28 mouse cellular contexts compared by ENCODE assay signal in the genomic region with DNA sequence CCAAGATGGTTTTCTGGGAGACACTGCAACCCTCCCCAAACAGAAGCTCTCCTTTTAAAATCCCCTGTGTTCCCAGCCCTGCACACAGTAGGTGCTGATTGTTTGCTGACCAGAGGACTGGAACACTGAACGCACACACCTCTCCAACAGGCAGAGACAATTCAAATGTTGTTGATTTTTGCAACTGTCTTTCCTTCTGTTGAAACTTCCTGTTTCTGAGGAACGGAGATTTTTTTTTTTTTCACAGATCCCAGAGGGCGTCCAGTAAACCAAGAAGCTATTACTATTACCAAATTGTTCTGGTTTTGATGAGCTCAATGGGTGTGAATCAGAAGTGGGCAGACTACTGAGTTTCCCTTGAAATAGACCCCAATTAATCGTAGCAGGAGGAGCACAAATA. TPM values are rescaled to one million over a fixed set of nuclear protein-coding genes. Genes with fewer than 3 reads are reported as not detected.
DNase-seq lines count a peak whose midpoint lies in the region; ATAC-seq and TF ChIP-seq lines count a peak whose summit lies in the region.
"Had no signal": no experiment of that assay in that cellular context is flagged by ENCODE, and none has a peak within 500 bp of the region (broad histone marks: within the 10 kb centered on the region; RNA-seq: fewer than 3 reads in every experiment).

No protein-coding gene starts in this region.

- H3K36me3 ChIP-seq in lung, postnatal 0 days (ENCODE audit: insufficient read depth, low read length): no peaks in the 10 kb centered on the region
- no peaks in the 10 kb centered on the region for H3K36me3 ChIP-seq in CH12.LX (replicated peaks in 1 of 2; ENCODE audit: control insufficient read depth in 1 of 2, insufficient read depth in 1 of 2, low read length in 1 of 2)
- no peaks in the 10 kb centered on the region for H3K36me3 ChIP-seq in macrophage (ENCODE audit: inconsistent target)
- H3K36me3 ChIP-seq in limb, embryonic 10.5 days: no peaks in the 10 kb centered on the region
- H3K36me3 ChIP-seq: forebrain, embryonic 10.5 days; G1E; heart, embryonic 10.5 days; heart, embryonic 13.5 days; hindbrain, embryonic 10.5 days; hindbrain, embryonic 13.5 days had no signal

- no peak for TF ChIP-seq RAD21 in CH12.LX (IDR thresholded peaks at IDR 0.05; ENCODE audit: low read depth, low read length)

- no peak overlapping the region for H3K4me2 ChIP-seq in lung, postnatal 0 days (replicated peaks; ENCODE audit: low read depth, low read length)
- H3K4me2 ChIP-seq in CH12.LX (ENCODE audit: insufficient read depth, low read depth, poor library complexity, severe bottlenecking): no peak overlapping the region
- H3K4me2 ChIP-seq: forebrain, embryonic 13.5 days; heart, embryonic 13.5 days; hindbrain, embryonic 13.5 days had no signal

- no peak overlapping the region for H3K4me3 ChIP-seq in lung, postnatal 0 days (ENCODE audit: low read depth, low read length)
- H3K4me3 ChIP-seq in CH12.LX (replicated peaks in 1 of 3; ENCODE audit: low read depth in 2 of 3, low read length in 2 of 3, poor library complexity in 1 of 3) (no peak overlapping the region), macrophage (ENCODE audit: inconsistent target) (no peak overlapping the region)
- no peak overlapping the region for H3K4me3 ChIP-seq in limb, embryonic 10.5 days
- H3K4me3 ChIP-seq: forebrain, embryonic 10.5 days; forebrain, embryonic 13.5 days; heart, embryonic 10.5 days; heart, embryonic 13.5 days; hindbrain, embryonic 10.5 days; hindbrain, embryonic 13.5 days had no signal

- peaks cover 5% of the 10 kb centered on the region; the same call in 1 of the 2 replicates for H3K4me1 ChIP-seq in lung, postnatal 0 days (ENCODE audit: insufficient read depth, low read depth, low read length)
- peaks cover 6 to 40% of the 10 kb centered on the region in 2 experiments for H3K4me1 ChIP-seq in CH12.LX (ENCODE audit: control insufficient read depth in 1 of 2, insufficient read depth in 2 of 2)
- peaks cover 6% of the 10 kb centered on the region; the same call in 1 of the 2 replicates for H3K4me1 ChIP-seq in limb, embryonic 10.5 days
- H3K4me1 ChIP-seq: forebrain, embryonic 13.5 days; hindbrain, embryonic 13.5 days had no signal

- H3K9ac ChIP-seq in lung, postnatal 0 days (replicated peaks; ENCODE audit: low read depth): no peak overlapping the region
- H3K9ac ChIP-seq in CH12.LX (ENCODE audit: insufficient read depth, low read depth): no peak overlapping the region
- H3K9ac ChIP-seq: forebrain, embryonic 13.5 days; heart, embryonic 13.5 days; hindbrain, embryonic 13.5 days had no signal

- dilution Hi-C loops in CH12.LX (cut with MboI; ENCODE audit: extremely low pct_ligation_motif_present, extremely low pct_unique_long_range_greater_than_20kb, low sequenced_read_pairs): no loop called here

- no peak for TF ChIP-seq CTCF in lung, postnatal 0 days (IDR thresholded peaks at IDR 0.05)
- no peak for TF ChIP-seq CTCF in CH12.LX (conservative IDR thresholded peaks at IDR 0.05 in 1 of 2, IDR thresholded peaks at IDR 0.05 in 1 of 2; ENCODE audit: low read depth in 2 of 2, low read length in 2 of 2)

- H3K9me3 ChIP-seq in lung, postnatal 0 days (ENCODE audit: low read length): no peaks in the 10 kb centered on the region
- no peaks in the 10 kb centered on the region for H3K9me3 ChIP-seq in CH12.LX (replicated peaks; ENCODE audit: low read length)
- H3K9me3 ChIP-seq in limb, embryonic 10.5 days (replicated peaks): no peaks in the 10 kb centered on the region
- H3K9me3 ChIP-seq: forebrain, embryonic 10.5 days; forebrain, embryonic 13.5 days; G1E; heart, embryonic 10.5 days; heart, embryonic 13.5 days; hindbrain, embryonic 10.5 days; hindbrain, embryonic 13.5 days had no signal

- no peak for ATAC-seq in lung, postnatal 0 days
- ATAC-seq in inflammation-experienced regulatory T-cells, adult 6 months: no peak
- ATAC-seq: activated CD4-positive, CD25-positive, alpha-beta regulatory T cell, adult 4 months; forebrain, embryonic 13.5 days; forebrain, embryonic 16.5 days; hindbrain, embryonic 16.5 days; intestine, embryonic 16.5 days had no signal

- TF ChIP-seq POLR2A in CH12.LX (IDR thresholded peaks at IDR 0.05; ENCODE audit: low read depth, low read length): no peak

- no peak overlapping the region for H3K27ac ChIP-seq in lung, postnatal 0 days (ENCODE audit: low read length)
- H3K27ac ChIP-seq in CH12.LX (ENCODE audit: insufficient read depth, low read depth): no peak overlapping the region
- H3K27ac ChIP-seq in macrophage: peak overlapping the region; percentile 74
- no peak overlapping the region for H3K27ac ChIP-seq in limb, embryonic 10.5 days
- H3K27ac ChIP-seq: forebrain, embryonic 10.5 days; forebrain, embryonic 13.5 days; heart, embryonic 10.5 days; heart, embryonic 13.5 days; hindbrain, embryonic 10.5 days; hindbrain, embryonic 13.5 days had no signal

- peak; percentile 61 for DNase-seq in lung, postnatal 0 days (ENCODE audit: low spot score)
- no peak for DNase-seq in lung, adult 18-20 months
- no peak for DNase-seq in CH12.LX (ENCODE audit: extremely low read depth)
- DNase-seq in adipocyte (ENCODE audit: low spot score): peak; percentile 25
- no peak for DNase-seq in limb, embryonic 10.5 days (ENCODE audit: low spot score)
- DNase-seq in testis, postnatal 14 days (ENCODE audit: low spot score): no peak
- DNase-seq: adrenal gland, postnatal 10 days; adrenal gland, postnatal 36 days; cerebellum, adult 11 months; cerebellum, adult 2 months; cerebellum, adult 9-11 months; gastrocnemius, postnatal 10 days; gastrocnemius, postnatal 36 days; heart, postnatal 36 days had no signal

- H3K79me2 ChIP-seq in CH12.LX (replicated peaks; ENCODE audit: control insufficient read depth, extremely low read depth, insufficient read depth, poor library complexity, severe bottlenecking) (no peaks in the 10 kb centered on the region), macrophage (ENCODE audit: inconsistent target) (no peaks in the 10 kb centered on the region)

- TF ChIP-seq EP300 in lung, postnatal 0 days (IDR thresholded peaks at IDR 0.05): no peak
- no peak for TF ChIP-seq EP300 in CH12.LX (IDR thresholded peaks at IDR 0.05; ENCODE audit: low read length)

- H3K27me3 ChIP-seq in lung, postnatal 0 days (replicated peaks; ENCODE audit: insufficient read depth, low read length): no peaks in the 10 kb centered on the region
- H3K27me3 ChIP-seq in CH12.LX (replicated peaks): no peaks in the 10 kb centered on the region
- no peaks in the 10 kb centered on the region for H3K27me3 ChIP-seq in limb, embryonic 10.5 days (ENCODE audit: low read depth, poor library complexity, severe bottlenecking)
- H3K27me3 ChIP-seq: forebrain, embryonic 13.5 days; heart, embryonic 13.5 days; hindbrain, embryonic 13.5 days had no signal

- 50% methylated on average over 4 of the region's 4 CpGs for WGBS in lung, postnatal 0 days
- WGBS in macrophage (ENCODE audit: missing documents): 9% methylated on average over 4 of the region's 4 CpGs
- 80% methylated on average over 4 of the region's 4 CpGs for WGBS in limb, embryonic 10.5 days

- in situ Hi-C loops in CH12.LX (cut with MboI; ENCODE audit: low pct_ligation_motif_present, low pct_unique_long_range_greater_than_20kb, low sequenced_read_pairs): loop anchor here (10.0 kb wide), 2 partner anchors 599 to 629 kb away; partner anchors contain the start of gene Mrpl33

TF ChIP-seq in CH12.LX, 34 proteins besides CTCF, POLR2A, EP300 and RAD21:
- peak; percentile 71 for TF ChIP-seq ZNF384 (IDR thresholded peaks at IDR 0.05; ENCODE audit: low read depth, low read length)
- no peak for TF ChIP-seq MYC (IDR thresholded peaks at IDR 0.05; ENCODE audit: low read depth, low read length)
- TF ChIP-seq CHD2 (IDR thresholded peaks at IDR 0.05; ENCODE audit: low read length): no peak
- TF ChIP-seq ZC3H11A (IDR thresholded peaks at IDR 0.05; ENCODE audit: low read depth, low read length): no peak
- no peak for TF ChIP-seq SMC3 (IDR thresholded peaks at IDR 0.05; ENCODE audit: low read depth, low read length)
- no peak for TF ChIP-seq MEF2A (IDR thresholded peaks at IDR 0.05; ENCODE audit: borderline replicate concordance, low read depth, low read length)

RNA-seq across cellular contexts. Expression of gene Plb1, which starts 38.3 kb away (rescaled TPM):
- 16.6 and 17.1 TPM in 2 replicates for polyA plus RNA-seq in lung, postnatal 0 days (2015; fragmentation: Nextera tagmentation; extraction: Ambion mirVana)
- 0.42 and 0.51 TPM in 2 replicates for total RNA-seq in CH12.LX (2012; rRNA removed)
- 0.66 and 0.85 TPM in 2 replicates for total RNA-seq in CH12.LX (2014; rRNA removed)
- 1.4 and 2.3 TPM in 2 replicates for polyA plus RNA-seq in CH12.LX (2012; ENCODE audit: insufficient read length, low read depth)
- under 1 TPM in 8 of 26 experiments, not detected in 18; 0.16 to 0.55 (median 0.21) TPM for total RNA-seq in macrophage (2018; cell fraction: chromatin; rRNA removed)
- total RNA-seq in macrophage (2018; cell fraction: cytosol; rRNA removed): under 1 TPM in 18 of 26 experiments, not detected in 8; 0.03 to 0.40 (median 0.17) TPM
- under 1 TPM in 4 of 26 experiments, not detected in 22; 0.10 to 0.59 (median 0.32) TPM for total RNA-seq in macrophage (2018; cell fraction: nucleus; rRNA removed)
- 0.11 to 0.48 TPM in 2 of 3 replicates, not detected in the other for polyA plus RNA-seq in macrophage (2018)
- polyA plus RNA-seq in limb, embryonic 10.5 days (2016; fragmentation: Nextera tagmentation; extraction: Ambion mirVana): 0.15 TPM in 1 of 2 replicates, not detected in the other
- polyA plus RNA-seq in inflammation-experienced regulatory T-cells, adult 6 months (2017; shearing (Covaris generic)): not detected
- total RNA-seq: adrenal gland, postnatal 36 days had no signal
- polyA plus RNA-seq: activated CD4-positive, CD25-positive, alpha-beta regulatory T cell, adult 4 months; embryonic facial prominence, embryonic 11.5 days; forebrain, embryonic 13.5 days; G1E had no signal

RNA-seq across cellular contexts. Expression of gene Fosl2, which starts 58.6 kb away (rescaled TPM):
- 7.9 and 8.9 TPM in 2 replicates for polyA plus RNA-seq in lung, postnatal 0 days (2015; fragmentation: Nextera tagmentation; extraction: Ambion mirVana)
- 0.17 and 0.59 TPM in 2 replicates for total RNA-seq in CH12.LX (2012; rRNA removed)
- total RNA-seq in CH12.LX (2014; rRNA removed): 0.23 TPM in 2 replicates
- 0.52 and 0.91 TPM in 2 replicates for polyA plus RNA-seq in CH12.LX (2012; ENCODE audit: insufficient read length, low read depth)
- total RNA-seq in macrophage (2018; cell fraction: chromatin; rRNA removed): 100 to 1,000 TPM in 9 of 26 experiments, 10 to 100 TPM in 15, 1 to 10 TPM in 2; 5.5 to 442 (median 31.2) TPM
- 10 to 100 TPM in 16 of 26 experiments, 1 to 10 TPM in 10; 2.1 to 76.1 (median 12.3) TPM for total RNA-seq in macrophage (2018; cell fraction: cytosol; rRNA removed)
- total RNA-seq in macrophage (2018; cell fraction: nucleus; rRNA removed): 100 to 1,000 TPM in 9 of 26 experiments, 10 to 100 TPM in 14, 1 to 10 TPM in 3; 4.0 to 334 (median 38.1) TPM
- 5.5 to 15.2 TPM (median 5.7 TPM) in 3 replicates for polyA plus RNA-seq in macrophage (2018)
- 0.48 and 0.63 TPM in 2 replicates for polyA plus RNA-seq in limb, embryonic 10.5 days (2016; fragmentation: Nextera tagmentation; extraction: Ambion mirVana)
- polyA plus RNA-seq in inflammation-experienced regulatory T-cells, adult 6 months (2017; shearing (Covaris generic)): 1 to 10 TPM; 1.3 to 2.0 (median 1.7) TPM

Comparison
In these comparisons a context has a peak if more than half of its experiments do, and no peak if none do; other contexts are left out.
1. DNase-seq: peak in lung, postnatal 0 days (single experiment) and adipocyte (single experiment); none in lung, adult 18-20 months (0 of 2), CH12.LX (single experiment), limb, embryonic 10.5 days (single experiment) and testis, postnatal 14 days (single experiment).